Mouse (Mus musculus): ENCODE measurements around the gene Klrb1c. TPM values are rescaled to one million over a fixed set of nuclear protein-coding genes. Genes with fewer than 3 reads are reported as not detected.
"Not testable (repeated sequence)": the region's sequence is repeated elsewhere in the genome, so short reads cannot be mapped to it uniquely, and the experiment has no call there.

The Klrb1c gene
- polyA plus RNA-seq, 1 experiment from 2014 or later, result 0.15 TPM

DNA sequence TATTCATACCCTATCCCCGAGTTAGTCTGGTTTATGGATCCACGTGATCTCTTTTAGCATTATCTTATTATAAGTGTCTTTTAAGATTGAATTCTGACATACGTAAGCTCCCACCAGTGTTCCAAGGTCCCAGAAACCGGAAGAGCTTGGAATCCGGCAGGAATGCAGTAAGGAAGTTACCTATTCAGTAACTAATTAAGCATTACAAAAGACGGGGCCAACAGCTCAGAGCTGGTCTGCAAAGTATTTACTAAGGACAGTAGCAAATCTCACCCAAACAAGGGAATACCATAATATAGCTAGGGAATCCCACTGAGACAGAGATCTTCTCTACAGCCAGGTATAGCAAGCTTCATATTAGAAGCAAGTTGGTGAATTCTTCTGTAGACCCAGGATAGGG is 42.0 kb downstream of the Klrb1c start:
- not testable (repeated sequence) for H3K9ac ChIP-seq; H3K27me3 ChIP-seq (replicated peaks); H3K36me3 ChIP-seq; H3K9me3 ChIP-seq; H3K27ac ChIP-seq (replicated peaks); H3K4me1 ChIP-seq; H3K4me3 ChIP-seq; H3K4me2 ChIP-seq; ATAC-seq (ENCODE audit: extremely low read depth, insufficient number of reproducible peaks, low FRiP score, low TSS enrichment)
- 74% methylated on average over 6 of the region's 6 CpGs for WGBS

DNA sequence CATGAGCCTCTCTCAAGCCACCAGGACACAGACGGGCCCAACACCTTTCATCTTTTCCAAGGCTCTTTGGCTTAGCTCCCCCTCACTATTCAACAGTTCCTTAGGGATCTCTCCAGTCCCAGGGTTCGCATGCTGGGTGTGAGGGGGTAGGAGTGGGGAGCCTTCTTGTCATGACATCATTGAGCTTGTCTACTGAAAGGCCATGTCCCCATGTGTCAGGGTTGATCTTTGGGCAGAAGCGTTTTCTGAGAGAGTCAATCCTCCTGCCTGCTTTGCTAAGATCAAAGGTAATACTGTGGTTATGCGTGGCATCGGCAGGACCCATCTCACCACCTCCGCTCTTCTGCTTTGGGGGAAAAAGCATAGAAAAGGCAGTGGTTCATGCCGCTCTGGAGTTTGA is 51.6 kb downstream of the Klrb1c start:
- Histone ChIP-seq H3K9me3 (no peaks in the 10 kb centered on the region), H3K9ac (no peak overlapping the region), H3K36me3 (no peaks in the 10 kb centered on the region), H3K27ac (replicated peaks) (no peak overlapping the region), H3K4me1 (no peaks in the 10 kb centered on the region), H3K4me3 (no peak overlapping the region), H3K4me2 (no peak overlapping the region), H3K27me3 (replicated peaks) (no peaks in the 10 kb centered on the region)
- ATAC-seq (ENCODE audit: extremely low read depth, insufficient number of reproducible peaks, low FRiP score, low TSS enrichment), result no peak
- 80% methylated on average over 7 of the region's 7 CpGs for WGBS

DNA sequence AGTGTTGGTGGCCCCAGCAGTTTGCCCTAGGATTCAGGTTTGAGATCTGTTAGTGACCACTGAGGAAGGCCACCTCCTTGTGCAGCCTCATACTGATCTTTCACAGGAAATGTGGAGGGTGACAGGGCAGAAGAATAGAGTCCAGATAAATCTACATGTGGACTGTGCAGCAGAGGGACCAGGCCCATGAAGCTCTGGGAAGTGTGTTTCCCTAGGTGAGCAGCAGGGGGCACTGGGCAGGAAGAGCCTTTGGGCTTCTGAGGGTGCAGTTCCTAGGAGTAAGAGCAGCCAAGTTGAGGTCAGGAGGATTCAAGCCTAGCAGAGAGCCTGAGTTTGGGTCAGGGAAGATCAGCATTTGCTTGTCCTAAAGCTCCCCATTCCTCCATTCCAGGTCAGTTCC is 52.9 kb downstream of the Klrb1c start:
- no peaks in the 10 kb centered on the region for H3K9me3 ChIP-seq
- no peak overlapping the region for H3K27ac ChIP-seq (replicated peaks)
- no peak overlapping the region for H3K4me2 ChIP-seq
- H3K27me3 ChIP-seq (replicated peaks), result no peaks in the 10 kb centered on the region
- H3K4me3 ChIP-seq, result no peak overlapping the region
- H3K9ac ChIP-seq, result no peak overlapping the region
- no peaks in the 10 kb centered on the region for H3K36me3 ChIP-seq
- H3K4me1 ChIP-seq, result no peaks in the 10 kb centered on the region
- no peak for ATAC-seq (ENCODE audit: extremely low read depth, insufficient number of reproducible peaks, low FRiP score, low TSS enrichment)

DNA sequence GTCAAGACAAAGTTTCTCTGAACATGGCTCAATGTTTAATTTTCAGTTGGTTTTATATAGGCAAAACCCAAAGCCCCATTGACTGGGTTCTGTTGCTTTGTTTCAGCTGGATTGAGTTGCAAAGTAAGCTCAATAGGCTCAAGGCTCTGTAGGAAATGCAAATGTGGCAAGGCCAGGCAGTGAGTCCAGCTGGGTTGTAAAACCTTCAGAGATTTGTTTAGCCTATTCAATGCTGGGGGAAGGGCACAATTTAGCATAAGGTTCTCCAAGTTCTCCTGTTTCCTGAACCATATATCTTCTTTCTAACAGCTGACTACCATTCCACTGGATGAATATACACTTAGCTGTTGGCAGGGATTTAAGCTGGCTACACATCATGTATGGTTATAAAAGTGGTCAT is 54.1 kb downstream of the Klrb1c start:
- Histone ChIP-seq H3K4me2 (no peak overlapping the region), H3K36me3 (no peaks in the 10 kb centered on the region), H3K27ac (replicated peaks) (no peak overlapping the region), H3K9me3 (no peaks in the 10 kb centered on the region), H3K4me3 (no peak overlapping the region), H3K27me3 (replicated peaks) (no peaks in the 10 kb centered on the region), H3K4me1 (no peaks in the 10 kb centered on the region), H3K9ac (no peak overlapping the region)
- ATAC-seq (ENCODE audit: extremely low read depth, insufficient number of reproducible peaks, low FRiP score, low TSS enrichment), result no peak

DNA sequence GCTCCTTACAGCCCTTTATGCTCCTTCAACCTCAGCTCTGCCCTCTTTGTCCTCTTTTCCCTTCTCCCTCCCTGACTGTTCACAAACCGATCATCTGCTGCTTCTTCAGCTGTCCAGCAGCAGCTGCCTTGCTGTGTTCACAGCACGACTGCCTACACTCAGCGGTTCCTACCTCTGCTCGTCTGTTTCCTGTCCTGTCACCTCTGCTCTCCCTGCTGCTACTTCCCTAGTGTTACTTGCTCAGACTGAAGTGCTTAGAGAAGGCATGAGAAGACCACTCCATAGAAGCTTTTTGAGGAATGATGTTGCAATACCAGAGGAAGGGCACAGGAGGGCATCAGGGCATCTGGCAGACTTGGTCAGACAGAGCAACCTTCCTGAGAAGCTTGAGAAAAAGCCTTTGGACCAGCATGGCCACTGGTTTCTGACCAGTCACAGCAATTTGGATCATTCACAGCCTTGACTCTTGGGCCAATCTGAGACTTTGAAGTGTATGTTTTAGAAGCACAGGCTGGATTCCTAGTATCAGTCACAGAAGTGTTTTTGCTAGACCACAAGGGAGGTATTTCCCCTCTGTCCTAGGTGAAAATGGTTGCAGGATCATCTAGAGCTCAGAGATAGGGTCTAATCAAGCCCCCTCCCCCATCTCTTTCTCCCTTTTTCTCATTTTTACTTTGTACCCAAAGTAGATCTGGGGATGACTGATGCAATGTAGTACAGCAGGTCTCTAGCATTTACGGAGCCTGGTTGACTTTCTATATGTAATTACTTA is 54.9 kb downstream of the Klrb1c start:
- no peak overlapping the region for H3K9ac ChIP-seq
- no peak for ATAC-seq (ENCODE audit: extremely low read depth, insufficient number of reproducible peaks, low FRiP score, low TSS enrichment)
- H3K27ac ChIP-seq (replicated peaks), result no peak overlapping the region
- H3K4me2 ChIP-seq, result no peak overlapping the region
- no peaks in the 10 kb centered on the region for H3K9me3 ChIP-seq
- H3K36me3 ChIP-seq, result no peaks in the 10 kb centered on the region
- WGBS, result 55% methylated on average over 5 of the region's 5 CpGs
- no peak overlapping the region for H3K4me3 ChIP-seq
- no peaks in the 10 kb centered on the region for H3K4me1 ChIP-seq
- H3K27me3 ChIP-seq (replicated peaks), result no peaks in the 10 kb centered on the region

DNA sequence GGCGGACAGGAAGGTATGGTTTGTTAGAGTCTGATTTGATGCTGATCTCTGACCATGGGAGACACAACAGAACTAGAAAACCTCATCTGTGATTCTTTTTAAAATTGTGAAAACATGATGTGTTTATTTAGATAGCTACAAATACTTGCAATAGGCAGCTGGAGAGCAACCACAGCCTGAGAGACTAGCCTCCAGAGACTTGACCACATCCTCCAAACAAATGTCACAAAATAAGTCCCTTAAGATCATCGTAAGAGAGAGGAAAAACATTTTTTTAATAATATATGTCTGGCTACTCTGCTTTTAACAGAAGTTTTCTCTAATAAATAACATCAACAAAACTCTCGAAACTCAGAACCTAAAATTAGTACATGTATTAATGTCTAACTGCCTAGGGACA is 57.0 kb downstream of the Klrb1c start:
- H3K9ac ChIP-seq, result no peak overlapping the region
- ATAC-seq (ENCODE audit: extremely low read depth, insufficient number of reproducible peaks, low FRiP score, low TSS enrichment), result no peak
- H3K27ac ChIP-seq (replicated peaks), result no peak overlapping the region
- H3K36me3 ChIP-seq, result no peaks in the 10 kb centered on the region
- no peaks in the 10 kb centered on the region for H3K4me1 ChIP-seq
- no peaks in the 10 kb centered on the region for H3K27me3 ChIP-seq (replicated peaks)
- H3K4me2 ChIP-seq, result no peak overlapping the region
- WGBS, result 68% methylated on average over 3 of the region's 3 CpGs
- no peaks in the 10 kb centered on the region for H3K9me3 ChIP-seq
- H3K4me3 ChIP-seq, result no peak overlapping the region

Other genes with a start within 250 kb of the Klrb1c start
- gene A2ml1, start 207.6 kb downstream of the Klrb1c start, polyA plus RNA-seq (2015; fragmentation: Nextera tagmentation; extraction: Ambion mirVana), result 0.28 and 0.47 TPM in 2 replicates
- gene Klrb1a, start 165.7 kb downstream of the Klrb1c start, polyA plus RNA-seq (2015; fragmentation: Nextera tagmentation; extraction: Ambion mirVana), result not detected in 2 replicates
- not detected in 2 replicates for gene Clec2h, start 126.8 kb downstream of the Klrb1c start, polyA plus RNA-seq (2015; fragmentation: Nextera tagmentation; extraction: Ambion mirVana)
- not detected in 2 replicates for gene Klrb1, start 66.2 kb downstream of the Klrb1c start, polyA plus RNA-seq (2015; fragmentation: Nextera tagmentation; extraction: Ambion mirVana)
- not detected in 2 replicates for gene Gm44511, start 37.1 kb upstream of the Klrb1c start, polyA plus RNA-seq (2015; fragmentation: Nextera tagmentation; extraction: Ambion mirVana)
- not detected in 2 replicates for gene Klrb1b, start 37.1 kb upstream of the Klrb1c start, polyA plus RNA-seq (2015; fragmentation: Nextera tagmentation; extraction: Ambion mirVana)
- not detected in 2 replicates for gene Clec2i, start 98.4 kb upstream of the Klrb1c start, polyA plus RNA-seq (2015; fragmentation: Nextera tagmentation; extraction: Ambion mirVana)
- gene BC035044, start 101.9 kb upstream of the Klrb1c start, polyA plus RNA-seq (2015; fragmentation: Nextera tagmentation; extraction: Ambion mirVana), result 0.45 and 0.60 TPM in 2 replicates
- not detected in 2 replicates for gene Clec2g, start 145.2 kb upstream of the Klrb1c start, polyA plus RNA-seq (2015; fragmentation: Nextera tagmentation; extraction: Ambion mirVana)

Measured in heart, embryonic 13.5 days (tissue).